11 mouse cellular contexts compared by ENCODE assay signal in the genomic region with DNA sequence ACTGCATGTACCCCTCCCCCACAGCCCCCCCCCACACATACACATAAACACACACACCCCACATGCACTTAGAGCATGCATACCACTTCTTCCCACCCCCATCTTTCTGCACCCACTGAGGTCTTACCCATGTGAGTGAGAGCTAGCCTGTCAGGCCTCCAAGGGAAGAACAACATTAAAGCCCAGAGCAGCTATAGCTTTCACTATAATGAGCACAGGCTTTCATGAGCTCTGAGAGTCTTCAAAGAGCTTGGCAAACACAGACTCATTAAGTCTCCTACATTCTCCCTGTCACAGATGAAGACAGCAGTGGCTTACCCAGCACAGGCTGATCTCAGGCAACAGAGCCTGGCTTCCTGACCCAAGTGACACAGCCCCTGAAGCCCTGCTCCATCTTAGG.
A peak's percentile ranks its signal among the peaks of the same experiment; 100 is the strongest.
DNase-seq lines count a peak whose midpoint lies in the region; ATAC-seq and TF ChIP-seq lines count a peak whose summit lies in the region.
"Had no signal": no experiment of that assay in that cellular context is flagged by ENCODE, and none has a peak within 500 bp of the region (broad histone marks: within the 10 kb centered on the region; RNA-seq: fewer than 3 reads in every experiment).

No protein-coding gene starts in this region.

- intact Hi-C loops in left cerebral cortex, adult 2 months (cut with DNase I) = no loop called here
- intact Hi-C loops in left cerebral cortex, postnatal 10 days (cut with DNase I) = no loop called here

- TF ChIP-seq CTCF in left cerebral cortex, adult 2 months (IDR thresholded peaks at IDR 0.05) = no peak

- no peak for DNase-seq in left cerebral cortex, adult 2 months (ENCODE audit: extremely low spot score in 1 of 2, low spot score in 2 of 2)
- DNase-seq in left cerebral cortex, postnatal 10 days (ENCODE audit: extremely low spot score in 1 of 2, low spot score in 2 of 2) = no peak
- DNase-seq in CD4-positive, CD25-positive, alpha-beta regulatory T cell, adult 2 months (ENCODE audit: low read depth, low spot score) = peak; percentile 33
- DNase-seq in Muller cell, postnatal 12 days (ENCODE audit: inconsistent ontology term) = peak; percentile 73
- no peak for DNase-seq in urinary bladder, adult 18-20 months (ENCODE audit: low spot score in 2 of 2)
- DNase-seq in yolk sac, embryonic 10.5 days (ENCODE audit: low spot score) = no peak
- DNase-seq: gastrocnemius, postnatal 10 days had no signal

- ATAC-seq in inflammation-experienced regulatory T-cells, adult 6 months = peak; percentile 26

- peak overlapping the region; percentile 74 for H3K27ac ChIP-seq in left cerebral cortex, adult 2 months
- H3K27ac ChIP-seq: liver, embryonic 15.5 days; midbrain, embryonic 12.5 days had no signal

- no peak overlapping the region for H3K4me3 ChIP-seq in left cerebral cortex, adult 2 months
- H3K4me3 ChIP-seq: heart, embryonic 15.5 days; midbrain, embryonic 12.5 days had no signal

Comparison
In these comparisons a context has a peak if more than half of its experiments do, and no peak if none do; other contexts are left out.
1. DNase-seq: peak in CD4-positive, CD25-positive, alpha-beta regulatory T cell, adult 2 months (single experiment) and Muller cell, postnatal 12 days (single experiment); none in left cerebral cortex, adult 2 months (0 of 2), left cerebral cortex, postnatal 10 days (0 of 2), urinary bladder, adult 18-20 months (0 of 2) and yolk sac, embryonic 10.5 days (single experiment).